Mouse (Mus musculus) liver, embryonic 15.5 days (tissue): ENCODE data around the gene Hist1h4k. TPM values are rescaled to one million over a fixed set of nuclear protein-coding genes. Genes with fewer than 3 reads are reported as not detected.
"Not testable (repeated sequence)": the region's sequence is repeated elsewhere in the genome, so short reads cannot be mapped to it uniquely, and the experiment has no call there.

Experiments used
- ATAC-seq: fragments of 200-750 bp; cut with Nextera tagmentation; 2 replicates; pipeline ENCODE4 v1.8.0; 2017; ENCODE audit warnings: moderate number of reproducible peaks, mild to moderate bottlenecking, moderate library complexity; ENCODE audit not compliant: insufficient read depth
- H3K27ac ChIP-seq: fragments of 300-500 bp; sonication (generic); replicated peaks from 2 replicates; pipeline ENCODE4 v1.5.1; 2015; ENCODE audit warnings: mild to moderate bottlenecking, inconsistent platforms
- H3K27me3 ChIP-seq: fragments of 300-500 bp; sonication (generic); 2 replicates; pipeline ENCODE4 v1.6.1; 2015; ENCODE audit warnings: mild to moderate bottlenecking, inconsistent platforms
- H3K36me3 ChIP-seq: fragments of 300-500 bp; sonication (generic); replicated peaks from 2 replicates; pipeline ENCODE4 v1.6.1; 2015; ENCODE audit warnings: moderate library complexity, mild to moderate bottlenecking, inconsistent platforms
- H3K4me1 ChIP-seq: fragments of 300-500 bp; sonication (generic); replicated peaks from 2 replicates; pipeline ENCODE4 v1.6.1; 2015; ENCODE audit warnings: inconsistent platforms
- H3K4me2 ChIP-seq: fragments of 300-500 bp; sonication (generic); 2 replicates; pipeline ENCODE4 v1.6.1; 2015; ENCODE audit warnings: moderate library complexity, mild to moderate bottlenecking, inconsistent platforms
- H3K4me3 ChIP-seq: fragments of 300-500 bp; sonication (generic); replicated peaks from 2 replicates; pipeline ENCODE4 v1.5.1; 2015; ENCODE audit warnings: mild to moderate bottlenecking, inconsistent platforms
- H3K9ac ChIP-seq: fragments of 300-500 bp; sonication (generic); 2 replicates; pipeline ENCODE4 v1.6.1; 2015; ENCODE audit warnings: moderate library complexity, mild to moderate bottlenecking, inconsistent platforms
- H3K9me3 ChIP-seq: fragments of 300-500 bp; sonication (generic); replicated peaks from 2 replicates; pipeline ENCODE4 v1.6.1; 2016; ENCODE audit warnings: inconsistent platforms
- WGBS: fragments of 180-500 bp; shearing (Covaris S2); methylation state at CpG from one replicate; pipeline ENCODE4 v1.1.7; 2015; ENCODE audit warnings: mixed read lengths; ENCODE audit not compliant: insufficient replicate concordance; 5-methylcytosine and 5-hydroxymethylcytosine counted together
- polyA plus RNA-seq: library from polyadenylated mRNA; unstranded; fragments of >200 nt; fragmentation: Nextera tagmentation; extraction: Ambion mirVana; gene quantifications from 2 replicates; pipeline ENCODE4 v1.2.1, GENCODE M21; 2015

Gene Hist1h4k
- polyA plus RNA-seq, 1 experiment from 2014 or later = 4.0 TPM

GRCm38 (mm10) chr13:21716540-21717391, 33.5 kb downstream of the Hist1h4k start:
- Histone ChIP-seq H3K9ac (peak overlapping the region; percentile 75), H3K27ac (peak overlapping the region; percentile 95), H3K4me3 (peak overlapping the region; percentile 62), H3K4me1 (peaks cover 56% of the 10 kb centered on the region), H3K4me2 (peak overlapping the region; percentile 90)
- not testable (repeated sequence) for H3K9me3 ChIP-seq, H3K36me3 ChIP-seq, H3K27me3 ChIP-seq
- under 1% methylated on average over 12 of the region's 38 CpGs for WGBS
- ATAC-seq = peak; percentile 7

GRCm38 (mm10) chr13:21715864-21716539, 34.3 kb downstream of the Hist1h4k start, which contains the start of the genes Hist1h2bl and Hist1h2ai:
Gene Hist1h2bl, minus strand, starts transcription at chr13:21716143.
Gene Hist1h2ai, plus strand, starts transcription at chr13:21716422.
- peak within 1 kb of the TSS; percentile 81 for H3K9ac ChIP-seq
- H3K27me3 ChIP-seq, H3K36me3 ChIP-seq, H3K9me3 ChIP-seq: not testable (repeated sequence)
- H3K27ac ChIP-seq = peak within 1 kb of the TSS; percentile 95
- peaks cover 62% of the 10 kb centered on the region for H3K4me1 ChIP-seq
- 0% methylated on average over 35 of the region's 50 CpGs for WGBS
- H3K4me2 ChIP-seq = peak within 1 kb of the TSS; percentile 90
- H3K4me3 ChIP-seq = peak within 1 kb of the TSS; percentile 62
- ATAC-seq = peak; percentile 81

GRCm38 (mm10) chr13:21715131-21715863, 35.0 kb downstream of the Hist1h4k start:
- peak; percentile 2 for ATAC-seq

GRCm38 (mm10) chr13:21714725-21715124, 35.6 kb downstream of the Hist1h4k start:
- no peak for ATAC-seq
- Histone ChIP-seq H3K9me3 (no peaks in the 10 kb centered on the region), H3K9ac (peak overlapping the region; percentile 81), H3K27ac (peak overlapping the region; percentile 95), H3K36me3 (no peaks in the 10 kb centered on the region), H3K4me1 (peaks cover 51% of the 10 kb centered on the region), H3K4me3 (peak overlapping the region; percentile 62), H3K27me3 (no peaks in the 10 kb centered on the region), H3K4me2 (peak overlapping the region; percentile 90)
- under 1% methylated on average over 7 of the region's 7 CpGs for WGBS

More at GRCm38 (mm10) chr13:21715131-21715863, 35.0 kb downstream of the Hist1h4k start:
- no peaks in the 10 kb centered on the region for H3K36me3 ChIP-seq
- H3K9ac ChIP-seq = peak overlapping the region; percentile 81
- no peaks in the 10 kb centered on the region for H3K9me3 ChIP-seq
- peak overlapping the region; percentile 90 for H3K4me2 ChIP-seq
- peak overlapping the region; percentile 62 for H3K4me3 ChIP-seq
- WGBS = under 1% methylated on average over 22 of the region's 22 CpGs
- peak overlapping the region; percentile 95 for H3K27ac ChIP-seq
- peaks cover 57% of the 10 kb centered on the region for H3K4me1 ChIP-seq
- no peaks in the 10 kb centered on the region for H3K27me3 ChIP-seq

GRCm38 (mm10) chr13:21711698-21712097, 38.6 kb downstream of the Hist1h4k start:
- H3K27ac ChIP-seq = peak overlapping the region; percentile 45; the same call in 1 of the 2 replicates
- peaks cover 32% of the 10 kb centered on the region for H3K4me1 ChIP-seq
- ATAC-seq = no peak
- peak overlapping the region; percentile 63 for H3K4me3 ChIP-seq
- H3K27me3 ChIP-seq = no peaks in the 10 kb centered on the region
- no peaks in the 10 kb centered on the region for H3K36me3 ChIP-seq
- 13% methylated on average over 4 of the region's 4 CpGs for WGBS
- H3K4me2 ChIP-seq = peak overlapping the region; percentile 84
- H3K9ac ChIP-seq = peak overlapping the region; percentile 64; the same call in 1 of the 2 replicates
- no peaks in the 10 kb centered on the region for H3K9me3 ChIP-seq

- Histone ChIP-seq H3K36me3 (no peaks in the 10 kb centered on the region), H3K4me1 (peaks cover 32% of the 10 kb centered on the region), H3K9ac (peak overlapping the region; percentile 64), H3K27me3 (no peaks in the 10 kb centered on the region), H3K27ac (peak overlapping the region; percentile 45; the same call in 1 of the 2 replicates), H3K9me3 (no peaks in the 10 kb centered on the region), H3K4me3 (peak overlapping the region; percentile 63), H3K4me2 (peak overlapping the region; percentile 84)
- WGBS = 2% methylated on average over 22 of the region's 22 CpGs
- peak; percentile 40 for ATAC-seq
Measured at GRCm38 (mm10) chr13:21710821-21711525, 39.3 kb downstream of the Hist1h4k start.

GRCm38 (mm10) chr13:21710031-21710711, 40.1 kb downstream of the Hist1h4k start:
- Histone ChIP-seq H3K27ac (peak overlapping the region; percentile 85), H3K36me3 (no peaks in the 10 kb centered on the region), H3K4me1 (peaks cover 27% of the 10 kb centered on the region), H3K9me3 (no peaks in the 10 kb centered on the region), H3K4me2 (peak overlapping the region; percentile 84), H3K9ac (peak overlapping the region; percentile 63), H3K27me3 (no peaks in the 10 kb centered on the region), H3K4me3 (peak overlapping the region; percentile 72)
- WGBS = under 1% methylated on average over 32 of the region's 32 CpGs
- ATAC-seq = peak; percentile 74

GRCm38 (mm10) chr13:21706669-21707068, 43.6 kb downstream of the Hist1h4k start:
- no peak overlapping the region for H3K27ac ChIP-seq
- H3K4me2 ChIP-seq = no peak overlapping the region
- 0 out of 2 replicates have a peak, but pooled peaks cover 7% of the 10 kb centered on the region for H3K27me3 ChIP-seq
- no peak overlapping the region for H3K4me3 ChIP-seq
- WGBS = 49% methylated on average over 4 of the region's 4 CpGs
- no peaks in the 10 kb centered on the region for H3K36me3 ChIP-seq
- no peaks in the 10 kb centered on the region for H3K9me3 ChIP-seq
- peaks cover 8% of the 10 kb centered on the region for H3K4me1 ChIP-seq
- H3K9ac ChIP-seq = no peak overlapping the region
- no peak for ATAC-seq
